ENCODE assay signal across 22 mouse cellular contexts in genomic region chr1:13424524-13424923, GRCm38 (mm10).
DNase-seq lines count a peak whose midpoint lies in the region; ATAC-seq and TF ChIP-seq lines count a peak whose summit lies in the region.
"Had no signal": no experiment of that assay in that cellular context is flagged by ENCODE, and none has a peak within 500 bp of the region (broad histone marks: within the 10 kb centered on the region; RNA-seq: fewer than 3 reads in every experiment).

No protein-coding gene starts in this region.

- peaks cover 0 to 4% of the 10 kb centered on the region in 2 experiments; a peak in 2 of 4 replicates for H3K36me3 ChIP-seq in MEL (ENCODE audit: control insufficient read depth in 1 of 2, insufficient read depth in 2 of 2, low read length in 2 of 2)
- H3K36me3 ChIP-seq: embryonic facial prominence, embryonic 10.5 days; heart, embryonic 10.5 days; hindbrain, embryonic 12.5 days had no signal

- TF ChIP-seq RAD21 in MEL (IDR thresholded peaks at IDR 0.05; ENCODE audit: low read depth, low read length): no peak

- no peak for TF ChIP-seq EP300 in MEL (IDR thresholded peaks at IDR 0.05; ENCODE audit: low read depth in 1 of 2, low read length in 2 of 2)

- no peaks in the 10 kb centered on the region for H3K9me3 ChIP-seq in MEL (replicated peaks; ENCODE audit: insufficient read depth, low read length)
- H3K9me3 ChIP-seq: embryonic facial prominence, embryonic 10.5 days; heart, embryonic 10.5 days; hindbrain, embryonic 12.5 days had no signal

- H3K27me3 ChIP-seq in MEL (ENCODE audit: control insufficient read depth in 1 of 2, insufficient read depth in 2 of 2, low read length in 2 of 2): no peaks in the 10 kb centered on the region
- H3K27me3 ChIP-seq: hindbrain, embryonic 12.5 days had no signal

- no peak for TF ChIP-seq CTCF in MEL (IDR thresholded peaks at IDR 0.05 in 2 of 3, conservative IDR thresholded peaks at IDR 0.05 in 1 of 3; ENCODE audit: control insufficient read depth in 1 of 3, insufficient read depth in 1 of 3, low read depth in 2 of 3, low read length in 3 of 3, poor library complexity in 1 of 3, severe bottlenecking in 1 of 3)

- H3K9ac ChIP-seq in MEL (ENCODE audit: control insufficient read depth, low read depth, low read length, poor library complexity, severe bottlenecking): no peak overlapping the region
- H3K9ac ChIP-seq: hindbrain, embryonic 12.5 days had no signal

- no peak overlapping the region for H3K4me3 ChIP-seq in MEL (ENCODE audit: control insufficient read depth in 1 of 2, insufficient read depth in 1 of 2, low read depth in 2 of 2, low read length in 2 of 2)
- H3K4me3 ChIP-seq: embryonic facial prominence, embryonic 10.5 days; heart, embryonic 10.5 days; hindbrain, embryonic 12.5 days had no signal

- DNase-seq in CD4-positive, CD25-positive, alpha-beta regulatory T cell, adult 2 months (ENCODE audit: low read depth, low spot score): peak; percentile 14
- peak; percentile 36 for DNase-seq in MEL (ENCODE audit: low read depth, low spot score)
- DNase-seq in induced T-regulatory cell, adult 2 months (ENCODE audit: low read depth): peak; percentile 28
- peak; percentile 19 for DNase-seq in naive thymus-derived CD4-positive, alpha-beta T cell, adult 2 months (ENCODE audit: low read depth)
- no peak for DNase-seq in adipocyte (ENCODE audit: low spot score)
- no peak for DNase-seq in right cerebral cortex, adult 2 months (ENCODE audit: low spot score in 2 of 2)
- DNase-seq in adrenal gland, adult 2 months: no peak
- DNase-seq: adrenal gland, postnatal 14 days; cerebellum, adult 18-20 months; cerebellum, adult 9-11 months; cerebellum, postnatal 36 days; gastrocnemius, postnatal 36 days; heart, adult 18-20 months; heart, postnatal 10 days; heart, postnatal 4 days; kidney, adult 2 months had no signal

- no peak for TF ChIP-seq POLR2A in MEL (IDR thresholded peaks at IDR 0.05; ENCODE audit: control insufficient read depth in 1 of 2, insufficient read depth in 1 of 2, low read depth in 1 of 2, low read length in 2 of 2, poor library complexity in 1 of 2)

- ATAC-seq in CD4-positive, CD25-positive, alpha-beta regulatory T cell, adult 4 months: no peak
- ATAC-seq: forebrain, embryonic 14.5 days; intestine, embryonic 16.5 days had no signal

- no peak overlapping the region for H3K27ac ChIP-seq in MEL (ENCODE audit: control insufficient read depth, low read depth, low read length)
- H3K27ac ChIP-seq: embryonic facial prominence, embryonic 10.5 days; heart, embryonic 10.5 days; hindbrain, embryonic 12.5 days had no signal

- peaks cover 0 to 8% of the 10 kb centered on the region in 2 experiments; a peak in 2 of 4 replicates for H3K4me1 ChIP-seq in MEL (ENCODE audit: control insufficient read depth in 1 of 2, insufficient read depth in 2 of 2, low read length in 2 of 2)
- H3K4me1 ChIP-seq: hindbrain, embryonic 12.5 days had no signal

- H3K79me2 ChIP-seq in MEL (ENCODE audit: control insufficient read depth, insufficient read depth, low read length, poor library complexity): no peaks in the 10 kb centered on the region

TF ChIP-seq in MEL, 35 proteins besides CTCF, POLR2A, EP300 and RAD21:
- TF ChIP-seq MAZ (IDR thresholded peaks at IDR 0.05; ENCODE audit: low read depth, low read length) (no peak), ZNF384 (IDR thresholded peaks at IDR 0.05; ENCODE audit: low read depth, low read length) (no peak), JUND (IDR thresholded peaks at IDR 0.05; ENCODE audit: low read depth, low read length) (no peak), TBP (IDR thresholded peaks at IDR 0.05; ENCODE audit: low read depth, low read length) (no peak), MYC (IDR thresholded peaks at IDR 0.05; ENCODE audit: low read depth, low read length) (no peak), ZMIZ1 (IDR thresholded peaks at IDR 0.05; ENCODE audit: low read depth, low read length) (no peak), RCOR1 (IDR thresholded peaks at IDR 0.05; ENCODE audit: low read depth, low read length) (no peak), ZKSCAN1 (IDR thresholded peaks at IDR 0.05; ENCODE audit: low read depth, low read length) (no peak), GATA1 (IDR thresholded peaks at IDR 0.05; ENCODE audit: low read depth, low read length) (no peak)

Comparison
In these comparisons a context has a peak if more than half of its experiments do, and no peak if none do; other contexts are left out.
1. DNase-seq: peak in CD4-positive, CD25-positive, alpha-beta regulatory T cell, adult 2 months (single experiment), MEL (single experiment), induced T-regulatory cell, adult 2 months (single experiment) and naive thymus-derived CD4-positive, alpha-beta T cell, adult 2 months (single experiment); none in adipocyte (single experiment), right cerebral cortex, adult 2 months (0 of 2) and adrenal gland, adult 2 months (single experiment).